Mouse (Mus musculus): ENCODE data around the gene Magoh. TPM values are rescaled to one million over a fixed set of nuclear protein-coding genes. Genes with fewer than 3 reads are reported as not detected.
A peak's percentile ranks its signal among the peaks of the same experiment; 100 is the strongest.

The Magoh gene
- total RNA-seq (2021): 10 to 100 TPM; 39.2 to 47.4 TPM

- peak; percentile 95 to 96 for DNase-seq
Measured at GRCm38 (mm10) chr4:107879254-107880050, at the start of gene Magoh. TSS of gene Magoh (plus strand) at chr4:107879755.

DNA sequence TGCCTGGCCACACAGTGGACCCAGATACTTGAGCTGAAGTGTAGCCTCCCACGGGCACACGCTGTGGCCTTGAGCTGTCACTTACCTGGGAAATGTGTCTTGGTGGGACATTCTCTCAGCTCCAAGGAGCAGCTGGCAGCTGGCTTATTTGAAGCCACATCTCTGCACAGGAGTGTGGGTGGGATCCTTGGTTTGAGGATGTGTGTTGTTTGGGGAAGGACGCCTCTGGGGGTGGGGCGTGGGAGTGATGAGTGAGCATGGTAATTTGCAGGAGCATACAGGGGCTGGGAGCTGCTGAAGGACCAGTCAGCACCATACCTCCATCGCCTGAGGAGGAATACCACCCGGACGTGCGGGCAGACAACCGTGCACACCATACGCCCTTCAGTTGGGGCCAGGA is 49.4 kb upstream of the Magoh start:
- no peak for DNase-seq

GRCm38 (mm10) chr4:107830821-107831221 is 48.7 kb upstream of the Magoh start:
- DNase-seq: no peak

DNA sequence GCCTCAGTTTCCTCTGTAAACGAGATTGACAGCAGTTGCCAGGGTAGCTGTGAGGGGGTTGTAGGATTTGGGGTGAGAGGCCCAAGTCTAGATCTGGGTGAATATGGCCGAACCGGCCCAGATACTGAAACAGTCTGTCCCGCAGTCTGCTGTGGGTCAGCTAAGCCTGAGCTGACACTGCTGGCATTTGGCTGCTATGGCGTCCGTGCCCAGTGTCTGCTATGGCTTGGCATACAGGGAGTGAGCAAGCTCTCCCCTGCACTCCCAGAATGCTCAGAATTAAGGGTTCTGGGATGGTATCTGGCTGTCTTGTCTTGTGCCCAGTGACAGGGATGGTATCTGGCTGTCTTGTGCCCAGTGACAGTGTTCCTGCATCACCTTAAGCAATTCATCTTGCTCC is 47.9 kb upstream of the Magoh start:
- no peak for DNase-seq

DNA sequence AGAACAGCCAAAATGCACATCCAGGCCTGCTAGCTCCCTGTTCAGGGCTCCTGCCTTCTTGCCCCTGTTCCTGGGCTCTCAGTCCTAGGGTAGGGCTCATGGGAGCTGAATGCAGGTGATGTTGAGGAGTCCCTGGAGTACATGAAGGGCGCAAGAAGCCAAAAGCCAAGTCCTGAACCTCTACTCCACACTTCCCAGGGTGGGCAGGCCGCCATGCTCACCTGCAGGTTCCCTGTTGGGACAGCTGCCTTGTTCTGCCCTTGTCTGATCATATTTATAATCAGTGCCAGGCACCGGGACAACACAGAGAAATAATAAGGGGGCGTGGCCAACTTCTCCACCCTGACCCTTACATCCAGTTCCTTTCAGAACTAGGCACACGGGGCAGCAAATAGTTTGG is 46.0 kb upstream of the Magoh start:
- DNase-seq: no peak

- no peak for DNase-seq
Measured at GRCm38 (mm10) chr4:107834643-107835314, 44.8 kb upstream of the Magoh start.

- DNase-seq: no peak
Measured at GRCm38 (mm10) chr4:107835508-107835909, 44.0 kb upstream of the Magoh start.

GRCm38 (mm10) chr4:107836758-107837157 is 42.8 kb upstream of the Magoh start:
- DNase-seq: peak; percentile 51 to 64

GRCm38 (mm10) chr4:107837910-107838309 is 41.6 kb upstream of the Magoh start:
- DNase-seq: no peak

DNA sequence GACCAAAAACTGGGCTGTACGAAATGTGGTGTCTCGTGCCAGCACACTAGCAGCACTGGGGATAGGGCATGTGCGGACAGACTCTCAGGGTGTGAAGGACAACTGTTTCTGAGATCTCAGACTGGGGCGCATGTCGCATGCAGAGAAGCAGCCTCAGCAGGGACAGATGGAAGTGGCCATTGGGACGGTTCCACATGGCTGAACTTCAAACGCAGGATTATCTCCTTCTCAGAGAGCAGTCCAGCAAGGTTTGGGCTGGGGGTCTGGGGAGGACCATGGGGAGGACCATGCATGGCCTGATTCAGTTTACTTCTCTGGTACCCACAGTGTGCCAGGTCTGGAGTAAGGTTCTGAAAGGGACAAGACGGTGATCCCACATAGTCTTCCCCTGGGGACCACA is 35.9 kb upstream of the Magoh start:
- DNase-seq: no peak

DNA sequence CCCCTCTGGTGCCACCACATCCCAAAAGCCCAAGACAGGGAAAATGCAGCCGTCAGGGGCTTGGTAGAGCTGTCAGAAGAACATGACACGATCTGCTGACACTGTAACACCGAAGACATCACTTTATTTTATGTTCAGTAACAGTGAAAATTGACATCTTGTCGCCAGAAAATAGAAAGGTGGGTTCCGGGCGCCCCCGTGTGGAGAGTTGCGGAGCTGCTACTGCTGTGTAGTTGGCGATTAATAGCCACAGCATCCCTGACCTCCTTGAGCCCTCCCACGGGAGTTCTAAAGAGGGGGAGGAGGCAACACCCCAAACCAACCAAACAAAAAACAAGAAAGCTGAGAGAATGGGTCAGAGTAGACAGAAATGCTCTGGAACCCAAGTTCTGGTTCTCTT is 34.6 kb upstream of the Magoh start:
- DNase-seq: peak; percentile 80

DNA sequence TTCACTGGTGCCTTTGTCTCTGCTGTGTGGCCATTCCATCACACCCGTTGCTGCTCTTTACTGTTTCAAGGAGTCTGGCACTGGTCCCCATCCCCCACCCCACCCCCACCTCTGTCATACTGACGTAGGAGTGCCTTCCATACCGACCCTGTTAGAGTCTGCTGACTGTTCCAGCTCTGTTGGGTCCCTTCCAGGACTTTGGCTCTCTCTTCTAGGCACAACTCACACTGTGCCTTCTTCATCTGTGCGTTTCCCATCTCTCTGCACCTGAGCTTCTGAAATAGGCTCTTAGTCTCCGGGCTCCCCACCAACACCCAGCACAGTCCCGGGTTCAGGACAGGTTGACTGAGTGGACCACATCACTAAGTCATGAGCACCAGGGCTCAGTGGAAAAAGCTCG is 32.8 kb upstream of the Magoh start:
- no peak for DNase-seq

GRCm38 (mm10) chr4:107848546-107848945 is 31.0 kb upstream of the Magoh start:
- DNase-seq: no peak

GRCm38 (mm10) chr4:107849621-107850020 is 29.9 kb upstream of the Magoh start:
- DNase-seq: no peak

DNA sequence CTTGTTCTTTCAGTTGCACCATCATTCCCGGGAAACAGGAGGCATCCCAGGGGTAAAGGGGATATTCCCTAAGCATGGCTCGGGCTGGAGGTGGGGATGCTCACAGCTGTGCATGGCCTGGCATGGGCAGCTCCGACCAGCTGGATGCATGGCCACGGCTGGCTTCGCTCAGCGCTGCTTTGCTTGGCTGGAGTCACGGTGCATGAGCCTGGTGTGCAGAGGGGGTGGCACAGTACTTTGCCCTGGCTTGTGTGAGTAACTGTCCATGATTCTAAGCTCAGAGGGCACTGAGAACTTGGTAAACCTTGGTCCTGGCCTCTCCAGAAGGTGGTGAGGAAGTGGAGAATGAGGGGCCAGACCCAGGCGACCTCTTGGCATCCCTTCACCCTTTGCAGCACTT is 29.5 kb upstream of the Magoh start:
- DNase-seq: no peak

DNA sequence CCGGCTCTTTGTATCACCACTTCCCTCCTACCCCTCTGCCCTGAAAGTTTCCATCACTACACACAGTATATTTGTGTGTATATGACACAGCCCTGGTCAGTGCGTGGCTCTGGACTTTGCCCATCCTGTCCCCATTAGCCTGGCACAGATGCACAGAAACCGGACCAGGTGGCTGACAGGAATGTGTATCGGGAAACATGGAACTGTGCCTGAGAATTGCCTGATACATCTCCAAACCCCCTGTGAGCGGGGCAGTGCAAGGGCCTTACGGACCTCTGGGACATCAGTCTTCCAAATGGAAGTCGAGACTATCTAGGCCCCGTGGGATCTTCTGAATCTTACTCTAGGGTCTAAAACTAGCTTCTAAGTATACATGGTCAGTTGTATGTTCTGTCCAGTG is 26.2 kb upstream of the Magoh start:
- DNase-seq: no peak

GRCm38 (mm10) chr4:107853836-107854235 is 25.7 kb upstream of the Magoh start:
- DNase-seq: no peak

GRCm38 (mm10) chr4:107856958-107857686 is 22.4 kb upstream of the Magoh start:
- no peak for DNase-seq

GRCm38 (mm10) chr4:107858995-107859394 is 20.6 kb upstream of the Magoh start:
- no peak for DNase-seq

- no peak for DNase-seq
Measured at GRCm38 (mm10) chr4:107864866-107865265, 14.7 kb upstream of the Magoh start.

- DNase-seq: no peak
Measured at GRCm38 (mm10) chr4:107881631-107882030, 2.1 kb downstream of the Magoh start.

DNA sequence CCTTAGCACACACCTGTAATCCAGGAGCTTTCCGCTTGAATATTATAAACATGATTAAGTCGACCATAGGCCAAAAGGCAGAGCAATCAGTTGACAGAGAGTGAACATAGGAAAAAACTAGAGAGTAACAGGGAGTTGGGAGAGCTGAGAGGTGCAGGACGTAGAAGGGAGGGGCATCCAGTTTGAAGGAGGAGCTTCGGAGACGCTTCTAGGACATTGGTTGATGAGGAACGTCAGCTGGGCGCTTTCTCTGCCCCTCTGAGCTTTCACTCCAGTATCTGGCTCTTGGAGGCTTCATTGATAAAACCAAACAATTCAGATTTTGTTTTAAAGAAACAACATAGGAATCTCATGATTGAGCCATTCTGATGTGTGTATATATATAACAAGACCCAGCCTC is 6.8 kb downstream of the Magoh start:
- DNase-seq: no peak

- no peak for DNase-seq
Measured at GRCm38 (mm10) chr4:107889385-107889730, 9.8 kb downstream of the Magoh start.
